Mouse (Mus musculus): ENCODE measurements around the gene Sox5.

Sox5 gene

DNA sequence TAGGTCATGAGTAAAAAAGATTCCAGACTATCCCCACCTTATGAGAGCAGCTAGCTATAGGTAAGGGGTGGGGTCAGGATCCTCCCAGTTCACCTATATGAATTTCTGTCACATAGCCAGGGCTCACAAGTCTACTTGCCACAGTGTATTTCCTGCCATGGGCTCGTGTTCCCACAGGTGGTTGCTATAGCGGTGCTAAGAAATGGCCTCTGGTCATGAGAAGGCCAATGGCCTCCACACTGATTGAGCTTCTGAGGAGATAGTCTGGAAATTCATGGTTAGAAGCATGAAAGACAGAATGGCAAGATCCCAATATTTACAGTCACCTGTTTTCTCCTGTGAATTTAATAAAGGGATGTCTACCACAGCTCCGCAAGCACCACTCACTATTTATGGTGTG is 737.4 kb downstream of the Sox5 start:
- no peak for DNase-seq (ENCODE audit: low spot score in 2 of 2)

DNA sequence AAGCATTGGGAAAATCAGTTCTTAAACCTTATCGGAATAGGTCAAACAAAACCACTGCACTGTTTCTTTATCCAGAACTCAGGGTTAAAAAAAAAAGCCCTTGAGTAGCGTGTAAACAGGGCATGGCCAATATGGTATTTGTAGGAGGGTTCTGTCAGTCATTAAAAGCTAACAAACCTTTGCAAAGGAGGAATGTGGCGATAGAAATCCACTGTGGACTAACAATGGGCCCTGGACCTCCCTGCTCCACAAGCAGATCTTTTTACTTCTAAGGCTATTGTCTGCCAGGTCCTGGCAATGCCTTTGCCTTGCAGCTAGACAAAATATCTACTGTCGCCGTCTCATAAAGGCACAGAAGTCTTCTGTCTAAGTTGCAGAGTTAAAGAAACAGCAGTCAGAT is 738.8 kb downstream of the Sox5 start:
- no peak for DNase-seq (ENCODE audit: low spot score in 2 of 2)

DNA sequence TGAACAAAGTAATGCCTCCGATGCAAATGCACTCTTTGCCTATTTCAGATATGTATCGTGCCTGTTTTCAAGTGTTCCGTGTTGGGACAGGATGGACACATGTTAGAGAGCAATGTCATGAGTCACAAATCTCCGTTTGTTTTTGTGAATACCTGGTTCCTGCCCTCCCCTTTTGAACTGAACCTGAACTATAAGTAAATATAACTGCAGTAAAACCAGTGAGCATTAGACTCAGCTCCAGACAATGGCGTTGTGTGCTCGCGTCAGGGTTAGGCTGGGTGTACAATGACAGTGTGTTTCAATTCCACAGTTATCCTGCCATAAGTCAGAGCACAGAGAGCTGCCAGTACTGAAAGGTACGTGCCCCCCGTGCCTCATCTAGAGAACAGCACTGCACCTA is 739.8 kb downstream of the Sox5 start:
- DNase-seq (ENCODE audit: low spot score in 2 of 2) = no peak

DNA sequence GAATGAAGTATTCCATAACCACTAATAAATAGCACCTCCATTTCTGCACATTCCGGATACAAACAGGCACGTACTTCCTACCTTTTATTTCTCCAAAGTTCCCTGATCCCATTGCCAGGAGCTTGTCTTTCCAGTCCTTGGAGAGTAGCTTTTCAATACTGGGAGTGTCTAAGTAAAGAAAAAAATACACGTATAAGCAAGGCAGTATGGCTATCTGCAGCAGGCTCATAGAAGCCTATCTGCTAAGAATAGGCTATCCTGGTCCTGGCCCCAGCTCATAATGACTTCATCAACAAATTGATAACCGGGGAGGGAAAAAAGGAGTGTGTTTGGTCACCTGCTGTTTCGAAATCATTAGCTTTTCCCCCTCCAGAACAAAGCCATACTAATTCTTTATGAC is 740.6 kb downstream of the Sox5 start:
- DNase-seq (ENCODE audit: low spot score in 2 of 2) = no peak

DNA sequence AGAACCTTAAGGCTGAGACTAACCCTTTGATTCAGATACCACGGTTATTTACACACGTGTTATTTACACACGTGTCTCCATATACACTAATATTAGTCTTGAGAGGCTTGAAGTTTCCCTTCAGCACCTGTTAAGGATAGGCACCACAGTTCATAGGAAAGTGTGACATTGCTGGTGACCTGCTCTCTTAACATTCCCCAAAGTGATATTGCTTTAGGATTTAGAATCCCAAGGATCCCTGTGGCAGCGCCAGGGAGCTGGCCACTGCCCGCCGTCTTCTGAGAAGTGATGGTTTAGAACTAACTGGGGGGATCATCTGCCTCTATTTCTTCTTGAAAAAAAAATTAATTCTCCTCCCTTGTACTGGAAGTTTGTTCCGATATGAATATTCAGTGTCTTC is 741.4 kb downstream of the Sox5 start:
- no peak for DNase-seq (ENCODE audit: low spot score in 2 of 2)

- no peak for DNase-seq (ENCODE audit: low spot score in 2 of 2)
Observed at GRCm38 (mm10) chr6:144039221-144039620, 742.6 kb downstream of the Sox5 start.

DNA sequence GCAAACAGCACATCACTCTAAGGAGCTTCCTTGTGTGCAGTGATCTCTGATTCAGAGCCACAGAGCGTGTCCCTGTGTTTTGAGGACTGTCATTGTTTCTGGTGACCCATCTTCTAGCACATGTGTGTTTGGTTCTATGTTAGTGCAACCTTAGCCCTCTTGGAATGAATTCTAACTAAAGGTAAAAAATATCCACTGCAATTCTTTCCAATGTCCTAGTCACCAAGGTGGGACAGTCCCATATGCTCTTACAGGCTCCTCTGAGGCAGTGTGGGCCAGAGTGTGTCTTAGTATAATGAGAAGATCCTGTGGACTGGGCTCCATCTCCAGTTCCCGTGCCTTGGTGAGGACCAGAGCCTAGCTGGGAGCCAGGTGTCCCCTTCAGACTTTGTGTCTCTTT is 748.6 kb downstream of the Sox5 start:
- DNase-seq (ENCODE audit: low spot score in 2 of 2) = no peak

DNA sequence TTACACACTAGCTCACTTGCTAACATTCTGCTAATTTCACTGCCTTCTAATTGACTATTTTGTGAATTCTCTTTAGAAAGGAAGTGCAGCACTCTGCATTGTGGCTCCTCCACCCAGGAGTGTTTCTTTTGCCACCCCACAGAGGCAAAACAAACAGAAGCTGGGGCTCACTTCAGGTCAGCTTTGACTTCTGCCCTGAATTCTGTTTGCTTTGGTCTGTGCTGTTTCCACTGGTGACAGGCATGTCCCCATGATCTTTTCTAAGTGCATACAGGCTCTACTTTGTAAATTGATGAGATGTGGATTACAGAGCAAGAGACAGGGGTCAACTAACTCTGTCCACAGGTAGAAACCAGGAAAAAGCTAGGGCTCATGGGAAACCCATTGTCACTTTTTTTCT is 764.8 kb downstream of the Sox5 start:
- no peak for DNase-seq (ENCODE audit: low spot score in 2 of 2)

DNA sequence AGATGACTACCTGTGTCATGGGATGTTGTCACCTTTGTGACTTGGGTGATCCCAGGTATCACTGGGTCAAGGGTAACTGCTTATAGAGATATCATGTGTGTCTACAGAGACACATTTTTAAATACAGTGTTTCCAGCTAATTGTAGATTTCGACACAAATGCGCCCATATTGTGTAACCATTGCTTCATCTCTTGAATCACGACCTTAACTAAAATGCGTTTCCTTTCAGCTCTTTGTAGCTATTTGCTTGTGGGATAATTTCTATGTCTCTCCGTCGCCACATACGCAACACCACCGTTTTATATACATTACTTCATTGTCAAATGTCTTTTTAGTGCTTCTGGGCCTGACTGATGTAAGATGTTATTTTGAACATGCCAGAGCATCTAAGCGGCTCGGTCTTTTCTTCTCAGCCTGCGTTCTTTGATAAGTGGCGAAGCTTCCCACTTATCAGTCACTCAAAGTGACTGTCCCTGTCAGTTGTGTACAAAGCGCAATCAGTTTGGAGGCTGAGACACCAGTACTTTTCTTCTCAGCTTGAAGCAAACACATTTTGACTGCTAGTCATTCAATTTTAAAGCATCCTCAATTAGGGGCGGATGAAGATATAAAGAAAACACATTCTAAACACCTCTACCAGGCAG is 769.8 kb downstream of the Sox5 start:
- DNase-seq (ENCODE audit: low spot score in 2 of 2) = no peak

- no peak for DNase-seq (ENCODE audit: low spot score in 2 of 2)
Observed at GRCm38 (mm10) chr6:144010995-144011394, 770.8 kb downstream of the Sox5 start.

- DNase-seq (ENCODE audit: low spot score in 2 of 2) = no peak
Observed at GRCm38 (mm10) chr6:144010285-144010684, 771.5 kb downstream of the Sox5 start.

DNA sequence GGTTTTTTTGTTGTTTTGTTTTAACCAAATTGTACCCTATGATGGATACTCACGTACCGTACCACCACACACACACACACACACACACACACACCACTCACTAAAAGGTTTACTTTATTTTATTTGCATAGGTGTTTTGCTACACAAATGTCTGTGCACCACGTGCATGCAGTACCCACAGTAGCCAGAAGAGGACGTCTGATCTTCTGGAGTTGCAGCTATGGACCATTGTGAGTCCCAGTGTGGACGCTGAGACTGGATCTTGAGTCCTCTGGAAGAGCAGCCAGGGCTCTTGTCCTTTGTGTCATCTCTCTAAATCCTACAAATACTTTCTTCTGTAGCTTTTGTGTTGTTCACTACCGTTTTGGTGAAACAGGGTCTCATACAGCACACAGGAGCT is 776.6 kb downstream of the Sox5 start:
- no peak for DNase-seq (ENCODE audit: low spot score in 2 of 2)

- DNase-seq (ENCODE audit: low spot score in 2 of 2) = no peak
Observed at GRCm38 (mm10) chr6:143998201-143998600, 783.6 kb downstream of the Sox5 start.

DNA sequence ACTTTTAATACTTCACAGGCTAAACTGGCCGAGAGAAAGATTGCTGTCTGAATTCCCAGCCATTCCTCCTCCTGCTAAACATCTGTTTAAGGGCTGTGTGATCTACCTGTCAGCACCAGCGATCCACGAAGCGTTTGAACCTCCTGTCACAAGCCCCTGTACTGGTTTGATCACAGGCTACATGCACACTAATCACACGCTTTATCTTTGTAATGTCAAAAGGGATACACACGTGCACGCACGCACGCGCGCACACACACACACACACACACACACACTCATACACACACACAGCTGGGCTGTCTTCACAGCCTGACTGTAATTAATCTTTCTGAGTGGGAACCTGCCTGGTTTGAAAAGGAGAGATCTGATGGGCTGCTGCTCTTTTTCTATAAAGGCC is 784.2 kb downstream of the Sox5 start:
- DNase-seq (ENCODE audit: low spot score in 2 of 2) = no peak

DNA sequence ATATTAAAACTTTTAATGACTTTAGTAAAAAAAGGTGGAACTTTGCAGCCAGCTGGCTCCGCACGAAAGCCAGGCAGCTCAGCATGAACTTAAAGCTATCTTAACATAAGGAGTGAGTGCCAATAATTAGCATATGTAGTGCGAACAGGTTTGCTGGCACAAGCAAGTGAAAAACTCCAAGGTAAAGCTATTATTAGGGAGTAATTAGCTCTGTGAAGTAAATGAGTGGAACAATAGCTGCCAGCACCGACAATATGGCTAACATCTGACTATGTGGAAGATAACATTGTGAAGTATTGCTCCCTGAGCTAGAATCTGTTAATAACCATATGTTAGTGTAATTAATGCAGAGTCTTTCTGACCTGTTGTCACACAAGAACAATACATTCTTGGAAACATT is 786.7 kb downstream of the Sox5 start:
- no peak for DNase-seq (ENCODE audit: low spot score in 2 of 2)

GRCm38 (mm10) chr6:143987548-143987947 is 794.2 kb downstream of the Sox5 start:
- DNase-seq (ENCODE audit: low spot score in 2 of 2) = no peak

DNA sequence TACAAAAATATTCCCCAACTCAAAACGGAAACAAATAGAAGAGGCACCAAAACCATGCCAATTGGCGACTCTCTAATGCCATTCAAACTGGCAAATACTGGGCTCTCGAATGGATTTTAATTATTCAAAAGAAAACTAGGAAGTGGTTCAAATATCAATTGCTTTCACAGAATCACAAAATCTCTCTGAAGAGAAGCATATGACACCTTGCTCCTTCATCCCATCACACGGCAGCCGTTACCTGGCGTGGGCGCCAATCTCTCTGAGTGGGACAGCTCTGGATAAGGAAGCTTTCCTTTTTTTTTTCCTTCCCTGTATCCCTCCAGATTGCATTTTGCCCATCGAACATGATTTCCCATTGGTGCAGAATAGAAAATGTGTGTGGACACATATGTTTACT is 801.6 kb downstream of the Sox5 start:
- DNase-seq (ENCODE audit: low spot score in 2 of 2) = no peak

DNA sequence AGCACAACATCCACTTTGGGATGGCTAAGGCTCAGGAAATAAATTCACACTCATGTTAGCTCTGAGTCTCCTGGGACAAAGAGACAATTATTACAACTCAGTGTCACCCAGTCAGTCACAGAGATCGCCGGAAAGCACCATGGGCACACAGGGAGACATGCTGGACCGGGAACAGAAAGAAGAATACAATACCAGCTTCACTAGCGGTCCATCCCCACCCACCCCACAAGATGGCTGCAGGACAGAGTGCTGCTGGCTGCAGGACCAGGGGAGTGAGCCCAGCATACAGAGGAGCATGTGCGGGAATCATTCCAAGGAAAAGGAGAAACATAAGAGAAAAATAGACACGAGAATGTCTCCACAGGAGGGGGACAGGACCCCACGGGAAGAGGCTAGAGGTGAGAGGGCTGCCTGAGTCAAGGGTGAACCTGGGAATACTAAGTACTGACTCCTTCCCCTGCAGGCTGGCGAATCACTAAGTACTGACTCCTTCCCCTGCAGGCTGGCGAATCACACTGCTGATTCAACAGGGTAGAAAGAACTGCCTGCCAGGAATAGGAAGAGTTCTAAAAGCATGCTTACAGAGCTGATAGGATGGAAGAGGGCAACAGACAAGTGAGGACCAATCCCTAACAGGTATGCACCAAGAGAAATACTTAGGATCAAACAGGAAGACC is 813.9 kb downstream of the Sox5 start:
- DNase-seq (ENCODE audit: low spot score in 2 of 2) = peak in 1 of 2 experiments; percentile 21

GRCm38 (mm10) chr6:143960487-143960886 is 821.3 kb downstream of the Sox5 start:
- DNase-seq (ENCODE audit: low spot score in 2 of 2) = no peak

- no peak for DNase-seq (ENCODE audit: low spot score in 2 of 2)
Observed at GRCm38 (mm10) chr6:143960081-143960480, 821.7 kb downstream of the Sox5 start.

DNA sequence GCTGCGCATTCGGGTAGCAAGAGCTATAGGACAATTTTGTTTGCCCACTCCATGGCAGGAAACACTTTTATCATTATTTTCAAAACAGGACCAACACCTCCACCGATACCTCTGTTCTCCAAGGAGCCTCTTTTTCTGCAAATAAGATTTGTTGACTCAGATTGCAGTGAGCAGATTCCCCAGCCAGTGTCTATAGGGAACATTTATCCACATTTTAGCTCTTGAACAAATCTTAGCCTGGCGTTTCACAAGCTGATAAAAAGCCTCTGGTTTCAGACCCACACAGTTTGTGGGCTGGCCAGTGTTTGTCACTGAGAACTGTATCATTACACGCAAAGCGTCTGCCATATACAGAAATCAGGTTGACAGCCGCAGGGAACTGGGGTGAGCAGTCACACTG is 823.4 kb downstream of the Sox5 start:
- no peak for DNase-seq (ENCODE audit: low spot score in 2 of 2)

GRCm38 (mm10) chr6:143957063-143957462 is 824.7 kb downstream of the Sox5 start:
- DNase-seq (ENCODE audit: low spot score in 2 of 2) = no peak

DNA sequence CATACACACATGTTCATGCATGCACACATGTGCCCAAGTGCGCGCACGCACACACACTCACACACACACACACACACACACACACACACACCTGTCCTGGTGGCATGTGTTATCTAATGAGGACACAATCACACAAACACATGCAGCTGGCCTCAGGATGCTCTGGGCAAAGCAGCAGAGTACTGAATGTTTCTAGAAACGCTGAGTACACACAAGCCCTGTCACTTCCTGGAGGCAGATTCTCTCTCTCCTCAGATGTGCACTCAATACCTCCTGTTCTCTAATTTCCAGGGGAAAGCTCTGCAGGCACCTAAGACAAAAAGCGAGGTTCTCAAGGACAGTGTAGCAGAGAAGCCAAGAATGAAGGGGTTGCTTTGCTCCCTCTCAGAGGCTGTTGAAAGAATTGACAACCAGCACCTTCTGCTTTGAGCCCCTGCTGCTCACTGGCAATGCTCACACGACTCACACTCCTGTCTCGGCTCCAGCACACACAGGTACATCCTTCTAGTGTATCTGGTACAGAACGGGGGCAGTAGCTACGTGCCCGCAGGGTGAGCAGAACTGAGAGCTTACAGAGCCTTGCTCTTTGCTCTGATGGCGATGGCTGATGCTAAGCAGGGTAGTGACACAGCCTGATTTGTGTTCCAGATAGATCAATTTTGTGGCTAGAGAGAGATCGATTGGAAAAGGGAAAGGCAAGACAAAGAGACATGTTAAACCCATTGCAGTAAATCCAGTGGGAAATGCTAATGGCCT is 833.0 kb downstream of the Sox5 start:
- no peak for DNase-seq (ENCODE audit: low spot score in 2 of 2)

Measured in left cerebral cortex, adult 9 months (tissue).